Mouse (Mus musculus): ENCODE measurements at regions not wholly inside any gene's neighbourhood (a gene's known extent, or its start where the extent isn't known, plus 50 kb on each side); places are given as distances from the start of the nearest gene placed in this dataset.
A peak's percentile ranks its signal among the peaks of the same experiment; 100 is the strongest.
"Not testable (repeated sequence)": the region's sequence is repeated elsewhere in the genome, so short reads cannot be mapped to it uniquely, and the experiment has no call there.

- 0 out of 2 replicates have a peak, but pooled peaks cover 2% of the 10 kb centered on the region for H3K4me1 ChIP-seq (ENCODE audit: control insufficient read depth, insufficient read depth, low read length)
- H3K4me2 ChIP-seq (ENCODE audit: low read depth, low read length), result no peak overlapping the region
- H3K27me3 ChIP-seq (ENCODE audit: control insufficient read depth, insufficient read depth, low read length), result no peaks in the 10 kb centered on the region
- H3K9me3 ChIP-seq (replicated peaks; ENCODE audit: control insufficient read depth, low read length), result no peaks in the 10 kb centered on the region
- ATAC-seq (ENCODE audit: insufficient read depth, low FRiP score), result peak; percentile 62; the same call in 1 of the 2 replicates
- WGBS, result 26% methylated on average over 1 of the region's 1 CpGs
- no peak overlapping the region for H3K9ac ChIP-seq (ENCODE audit: low read length)
- H3K36me3 ChIP-seq (ENCODE audit: control insufficient read depth, insufficient read depth, low read length), result no peaks in the 10 kb centered on the region
- H3K4me3 ChIP-seq (replicated peaks; ENCODE audit: low read length), result no peak overlapping the region
- no peak overlapping the region for H3K27ac ChIP-seq (ENCODE audit: low read length)
These were observed 1171.7 kb downstream of the Ankrd7 start for GRCm38 (mm10) chr6:20037769-20038168.

- no peaks in the 10 kb centered on the region for H3K27me3 ChIP-seq (ENCODE audit: control insufficient read depth, insufficient read depth, low read length)
- H3K4me1 ChIP-seq (ENCODE audit: control insufficient read depth, insufficient read depth, low read length), result no peaks in the 10 kb centered on the region
- no peak overlapping the region for H3K27ac ChIP-seq (ENCODE audit: low read length)
- H3K9me3 ChIP-seq (replicated peaks; ENCODE audit: control insufficient read depth, low read length), result no peaks in the 10 kb centered on the region
- no peak overlapping the region for H3K9ac ChIP-seq (ENCODE audit: low read length)
- no peaks in the 10 kb centered on the region for H3K36me3 ChIP-seq (ENCODE audit: control insufficient read depth, insufficient read depth, low read length)
- no peak for ATAC-seq (ENCODE audit: insufficient read depth, low FRiP score)
- H3K4me3 ChIP-seq (replicated peaks; ENCODE audit: low read length), result no peak overlapping the region
- H3K4me2 ChIP-seq (ENCODE audit: low read depth, low read length), result no peak overlapping the region
These were observed 1136.6 kb upstream of the Kcnd2 start for GRCm38 (mm10) chr6:20078666-20079065.

GRCm38 (mm10) chr6:20092057-20092917 lies 1123.0 kb upstream of the Kcnd2 start:
- WGBS, result 78% methylated on average over 10 of the region's 10 CpGs
- H3K4me2 ChIP-seq (ENCODE audit: low read depth, low read length), result no peak overlapping the region
- no peak for ATAC-seq (ENCODE audit: insufficient read depth, low FRiP score)
- no peaks in the 10 kb centered on the region for H3K36me3 ChIP-seq (ENCODE audit: control insufficient read depth, insufficient read depth, low read length)
- no peak overlapping the region for H3K9ac ChIP-seq (ENCODE audit: low read length)
- H3K27me3 ChIP-seq (ENCODE audit: control insufficient read depth, insufficient read depth, low read length), result no peaks in the 10 kb centered on the region
- H3K9me3 ChIP-seq (replicated peaks; ENCODE audit: control insufficient read depth, low read length), result no peaks in the 10 kb centered on the region
- H3K4me1 ChIP-seq (ENCODE audit: control insufficient read depth, insufficient read depth, low read length), result no peaks in the 10 kb centered on the region
- H3K4me3 ChIP-seq (replicated peaks; ENCODE audit: low read length), result no peak overlapping the region
- no peak overlapping the region for H3K27ac ChIP-seq (ENCODE audit: low read length)

DNA sequence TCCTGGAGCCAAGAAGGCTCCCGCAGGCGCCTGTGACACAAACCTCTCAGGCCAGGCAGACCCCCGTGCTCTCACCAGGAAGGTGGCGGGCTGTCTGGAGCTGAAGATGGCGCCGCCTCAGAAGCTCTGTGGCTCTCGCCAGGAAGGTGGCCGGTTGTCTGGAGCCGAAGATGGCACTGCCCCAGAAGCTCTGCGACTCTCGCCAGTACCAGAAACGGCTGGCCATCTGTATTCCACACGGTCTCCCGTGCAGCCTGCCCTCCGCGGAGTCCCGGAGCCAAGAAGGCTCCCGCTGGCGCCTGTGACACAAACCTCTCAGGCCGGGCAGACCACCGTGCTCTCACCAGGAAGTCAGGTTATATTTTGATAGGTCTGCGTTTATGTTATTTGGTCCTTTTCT lies 1081.3 kb upstream of the Kcnd2 start:
- not testable (repeated sequence) for H3K9me3 ChIP-seq (replicated peaks; ENCODE audit: control insufficient read depth, low read length); H3K4me1 ChIP-seq (ENCODE audit: control insufficient read depth, insufficient read depth, low read length); H3K27ac ChIP-seq (ENCODE audit: low read length); H3K4me3 ChIP-seq (replicated peaks; ENCODE audit: low read length); H3K4me2 ChIP-seq (ENCODE audit: low read depth, low read length); ATAC-seq (ENCODE audit: insufficient read depth, low FRiP score); H3K36me3 ChIP-seq (ENCODE audit: control insufficient read depth, insufficient read depth, low read length); H3K27me3 ChIP-seq (ENCODE audit: control insufficient read depth, insufficient read depth, low read length); H3K9ac ChIP-seq (ENCODE audit: low read length)
- 94% methylated on average over 22 of the region's 22 CpGs for WGBS

- no peak for ATAC-seq (ENCODE audit: insufficient read depth, low FRiP score)
- H3K27ac ChIP-seq (ENCODE audit: low read length), result no peak overlapping the region
These were observed 1077.8 kb upstream of the Kcnd2 start for GRCm38 (mm10) chr6:20137546-20137945.

More at GRCm38 (mm10) chr6:20137546-20137945, 1077.8 kb upstream of the Kcnd2 start:
- H3K27me3 ChIP-seq (ENCODE audit: control insufficient read depth, insufficient read depth, low read length), result no peaks in the 10 kb centered on the region
- H3K36me3 ChIP-seq (ENCODE audit: control insufficient read depth, insufficient read depth, low read length), result no peaks in the 10 kb centered on the region
- H3K9me3 ChIP-seq (replicated peaks; ENCODE audit: control insufficient read depth, low read length), result no peaks in the 10 kb centered on the region
- no peak overlapping the region for H3K4me3 ChIP-seq (replicated peaks; ENCODE audit: low read length)
- no peaks in the 10 kb centered on the region for H3K4me1 ChIP-seq (ENCODE audit: control insufficient read depth, insufficient read depth, low read length)
- no peak overlapping the region for H3K4me2 ChIP-seq (ENCODE audit: low read depth, low read length)
- no peak overlapping the region for H3K9ac ChIP-seq (ENCODE audit: low read length)

Data from stomach, embryonic 16.5 days (tissue).